22 mouse cellular contexts compared by ENCODE assay signal in genomic region chr2:29696207-29696800, GRCm38 (mm10). TPM values are rescaled to one million over a fixed set of nuclear protein-coding genes. Genes with fewer than 3 reads are reported as not detected.
"Had no signal": no experiment of that assay in that cellular context is flagged by ENCODE, and none has a peak within 500 bp of the region (broad histone marks: within the 10 kb centered on the region; RNA-seq: fewer than 3 reads in every experiment).

No protein-coding gene starts in this region.

- H3K4me2 ChIP-seq: limb, embryonic 13.5 days; liver, embryonic 12.5 days; liver, embryonic 15.5 days; lung, embryonic 15.5 days; midbrain, embryonic 15.5 days; neural tube, embryonic 12.5 days; neural tube, embryonic 15.5 days had no signal

- DNase-seq: kidney, adult 11 months; liver; lung, adult 18-20 months; lung, postnatal 10 days; lung, postnatal 36 days; right cerebral cortex, postnatal 25 days; spleen, adult 18-20 months; thymus, adult 2 months; thymus, postnatal 14 days; thymus, postnatal 4 days had no signal

- ATAC-seq: inflammation-experienced regulatory T-cells, adult 6 months; liver, embryonic 12.5 days; midbrain, embryonic 15.5 days had no signal

- H3K4me3 ChIP-seq: limb, embryonic 10.5 days; limb, embryonic 13.5 days; liver, embryonic 12.5 days; liver, embryonic 15.5 days; lung, embryonic 15.5 days; megakaryocyte, embryonic 14.5 days; midbrain, embryonic 10.5 days; midbrain, embryonic 15.5 days; neural tube, embryonic 12.5 days; neural tube, embryonic 15.5 days had no signal

- H3K9me3 ChIP-seq: limb, embryonic 10.5 days; limb, embryonic 13.5 days; liver, embryonic 12.5 days; liver, embryonic 15.5 days; lung, embryonic 15.5 days; megakaryocyte, embryonic 14.5 days; midbrain, embryonic 10.5 days; midbrain, embryonic 15.5 days; neural tube, embryonic 12.5 days; neural tube, embryonic 15.5 days had no signal

- H3K4me1 ChIP-seq: limb, embryonic 10.5 days; limb, embryonic 13.5 days; liver, embryonic 12.5 days; liver, embryonic 15.5 days; lung, embryonic 15.5 days; midbrain, embryonic 10.5 days; midbrain, embryonic 15.5 days; neural tube, embryonic 12.5 days; neural tube, embryonic 15.5 days had no signal

- H3K9ac ChIP-seq: limb, embryonic 13.5 days; liver, embryonic 12.5 days; liver, embryonic 15.5 days; lung, embryonic 15.5 days; midbrain, embryonic 15.5 days; neural tube, embryonic 12.5 days; neural tube, embryonic 15.5 days had no signal

- H3K27ac ChIP-seq: limb, embryonic 10.5 days; limb, embryonic 13.5 days; liver, embryonic 12.5 days; liver, embryonic 15.5 days; lung, embryonic 15.5 days; midbrain, embryonic 10.5 days; midbrain, embryonic 15.5 days; neural tube, embryonic 12.5 days; neural tube, embryonic 15.5 days; stomach, postnatal 0 days had no signal

- H3K27me3 ChIP-seq: limb, embryonic 13.5 days; liver, embryonic 12.5 days; liver, embryonic 15.5 days; lung, embryonic 15.5 days; megakaryocyte, embryonic 14.5 days; midbrain, embryonic 15.5 days; neural tube, embryonic 12.5 days; neural tube, embryonic 15.5 days had no signal

RNA-seq across cellular contexts. Expression of gene Gm13420, which starts 55.2 kb away (rescaled TPM):
- polyA plus RNA-seq: inflammation-experienced regulatory T-cells, adult 6 months; limb, embryonic 13.5 days; midbrain, embryonic 10.5 days; neural tube, embryonic 12.5 days had no signal
